Mouse (Mus musculus): Measurements from ENCODE around the gene Fam120a.

The Fam120a gene

DNA sequence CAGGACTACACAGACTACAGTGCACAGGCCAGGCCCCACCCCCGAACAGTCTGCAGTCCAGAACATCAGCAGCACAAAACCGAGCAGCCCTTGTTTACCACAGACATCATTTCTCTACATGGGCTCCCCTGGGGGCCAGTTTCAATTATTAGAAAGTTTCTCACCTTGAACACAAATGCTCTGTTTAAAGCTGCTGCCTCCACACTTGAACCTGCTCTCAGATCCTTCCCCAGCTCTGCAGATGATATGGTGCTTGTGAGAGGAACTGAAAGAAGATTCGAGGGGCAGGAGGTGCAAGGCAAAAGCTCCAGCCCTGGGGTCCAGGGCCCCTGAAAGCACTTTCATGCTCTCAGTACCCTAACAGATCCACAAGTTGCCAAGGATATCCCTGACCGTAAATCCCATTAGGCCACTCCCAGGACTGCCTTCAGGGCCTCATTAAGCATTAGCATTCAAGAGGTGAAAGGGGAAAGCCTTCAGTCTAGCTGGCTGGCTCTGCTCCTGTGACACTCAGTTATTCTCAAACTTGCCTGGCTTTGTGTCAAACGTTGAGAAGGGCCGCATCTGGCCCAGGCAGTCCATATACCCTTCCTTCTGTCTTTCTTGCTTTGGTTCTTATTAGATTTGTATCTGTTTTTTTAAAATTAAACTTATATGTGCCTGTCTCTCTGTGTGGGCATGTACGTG lies 110.4 kb downstream of the Fam120a start:
- DNase-seq (ENCODE audit: low read depth, low spot score): no peak

DNA sequence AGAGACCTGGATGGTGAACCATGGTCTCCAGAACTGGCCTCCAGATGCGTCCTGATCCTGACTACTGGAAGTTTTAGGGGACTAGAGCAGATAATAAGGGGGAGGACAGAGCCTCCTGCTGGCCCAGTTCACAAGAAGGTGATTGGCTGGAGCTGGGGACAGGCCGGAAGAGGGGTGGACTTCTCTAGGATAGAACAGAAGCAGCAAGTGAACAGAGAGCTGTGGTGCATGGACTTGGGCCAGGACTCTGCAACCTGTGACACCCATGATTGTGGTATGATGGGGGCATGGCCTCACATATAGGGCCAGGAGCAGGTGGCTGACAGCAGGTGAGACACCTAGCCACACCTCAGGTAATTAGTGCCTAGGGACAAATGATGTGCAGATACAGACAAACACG lies 113.9 kb downstream of the Fam120a start:
- no peak for DNase-seq (ENCODE audit: low read depth, low spot score)

DNA sequence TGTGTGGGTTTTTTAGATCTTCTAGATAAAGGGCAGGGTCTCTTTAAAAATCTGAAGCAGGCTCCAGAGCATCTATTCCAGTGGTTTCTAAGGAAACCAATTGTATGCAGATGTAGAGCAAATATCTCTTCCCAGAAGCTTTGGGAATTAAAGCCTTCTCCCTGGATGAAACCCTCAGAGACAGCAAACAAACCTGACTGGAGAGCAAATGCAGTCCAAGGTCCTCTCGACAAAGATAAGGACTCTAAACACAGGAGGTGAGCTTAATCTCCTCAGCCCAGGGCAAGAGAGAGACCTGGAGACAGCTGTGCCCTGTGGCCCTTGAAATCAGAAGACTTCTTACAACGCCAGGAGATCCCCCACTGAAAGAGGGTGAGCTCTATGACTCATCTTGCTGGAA lies 114.3 kb downstream of the Fam120a start:
- no peak for DNase-seq (ENCODE audit: low read depth, low spot score)

DNA sequence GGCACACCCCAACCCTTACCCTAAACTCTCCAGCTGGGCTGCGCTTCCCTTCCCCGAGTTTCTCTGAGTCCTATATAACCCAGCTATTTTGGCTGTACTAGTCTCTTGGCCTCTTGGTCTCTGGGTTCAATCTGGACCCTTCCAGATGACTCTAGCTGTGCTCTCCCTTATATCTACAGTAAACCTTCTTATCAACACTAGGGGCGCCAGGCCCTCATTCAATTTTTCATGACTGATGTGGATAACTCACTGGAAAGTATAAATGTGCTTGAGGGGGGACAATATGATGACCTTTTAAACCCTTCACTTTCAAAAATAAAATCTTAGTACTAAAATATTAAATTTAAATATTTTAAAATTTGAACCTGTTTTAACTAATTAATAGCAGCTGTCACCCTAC lies 115.0 kb downstream of the Fam120a start:
- no peak for DNase-seq (ENCODE audit: low read depth, low spot score)

DNA sequence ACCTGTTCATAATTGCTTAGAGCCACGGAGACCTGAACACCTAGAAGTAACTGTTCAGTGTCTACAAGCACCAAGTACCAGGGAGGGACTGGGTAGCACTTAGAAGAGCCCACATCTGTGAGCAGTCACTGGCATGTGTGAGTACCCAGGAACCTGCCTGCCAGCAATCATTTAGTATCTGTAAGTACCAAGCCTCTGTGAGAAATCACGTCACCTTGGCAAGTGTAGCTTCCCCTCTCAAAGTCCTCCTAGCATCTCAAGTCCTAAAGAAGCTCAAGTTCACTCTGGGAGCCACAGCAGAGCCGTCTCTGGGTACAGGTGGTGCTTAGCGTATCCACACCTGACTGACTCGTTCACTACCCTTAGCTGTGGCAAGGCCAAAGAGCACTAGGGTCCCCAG lies 116.1 kb downstream of the Fam120a start:
- no peak for DNase-seq (ENCODE audit: low read depth, low spot score)

DNA sequence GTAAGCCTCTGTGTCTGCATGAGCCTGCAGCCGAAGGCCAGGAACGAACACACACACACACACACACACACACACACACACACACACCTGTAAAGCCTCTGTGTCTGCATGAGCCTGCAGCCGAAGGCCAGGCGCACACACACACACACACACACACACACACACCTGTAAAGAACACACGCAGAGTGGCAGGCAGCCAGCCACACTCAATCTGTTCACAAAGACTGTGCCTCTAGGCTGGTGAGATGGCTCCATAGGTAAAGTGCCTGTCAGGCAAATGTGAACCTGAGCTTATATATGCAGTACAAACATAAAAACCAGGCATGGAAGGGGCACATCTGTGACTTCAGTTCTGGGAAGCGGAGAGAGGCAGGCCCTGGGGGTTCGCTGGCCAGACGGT lies 117.0 kb downstream of the Fam120a start:
- DNase-seq (ENCODE audit: low read depth, low spot score): no peak

DNA sequence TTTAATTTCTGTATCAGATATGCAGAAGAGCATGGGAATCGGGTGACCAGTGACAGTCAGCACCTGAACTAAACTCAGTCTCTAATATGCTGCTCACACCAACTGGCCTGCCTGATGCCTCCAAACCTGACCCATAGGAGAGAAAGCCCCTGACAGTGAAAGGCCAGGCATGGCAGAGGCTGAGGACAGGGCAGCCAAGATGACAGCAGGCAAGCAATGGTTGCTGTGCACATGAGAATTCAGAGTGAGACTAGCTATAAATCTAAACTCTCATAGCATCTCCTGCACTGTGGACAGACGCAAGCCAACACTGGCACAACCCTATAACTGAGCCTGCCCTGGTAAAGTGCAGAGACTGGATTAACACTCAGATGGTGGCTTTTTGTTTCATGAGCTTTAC lies 117.5 kb downstream of the Fam120a start:
- no peak for DNase-seq (ENCODE audit: low read depth, low spot score)

DNA sequence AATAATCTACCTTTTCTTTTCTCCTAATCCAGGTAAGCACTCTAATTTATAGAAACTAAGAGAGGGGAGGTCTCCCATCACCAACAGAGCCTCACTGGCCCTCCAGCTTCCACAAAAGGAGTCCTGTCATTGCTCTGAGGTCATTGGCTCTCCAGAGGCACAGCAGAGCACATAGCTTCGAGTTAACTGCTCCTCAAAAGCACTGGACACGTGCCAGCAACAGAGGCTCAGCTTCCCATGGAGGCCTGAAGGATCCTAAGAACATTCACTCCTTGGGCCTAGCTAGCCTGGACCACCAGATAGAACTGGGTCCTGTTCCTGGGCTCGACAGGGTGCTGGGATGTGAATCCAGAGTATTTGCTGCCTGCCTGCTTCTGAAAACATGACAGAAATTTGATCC lies 118.7 kb downstream of the Fam120a start:
- no peak for DNase-seq (ENCODE audit: low read depth, low spot score)

DNA sequence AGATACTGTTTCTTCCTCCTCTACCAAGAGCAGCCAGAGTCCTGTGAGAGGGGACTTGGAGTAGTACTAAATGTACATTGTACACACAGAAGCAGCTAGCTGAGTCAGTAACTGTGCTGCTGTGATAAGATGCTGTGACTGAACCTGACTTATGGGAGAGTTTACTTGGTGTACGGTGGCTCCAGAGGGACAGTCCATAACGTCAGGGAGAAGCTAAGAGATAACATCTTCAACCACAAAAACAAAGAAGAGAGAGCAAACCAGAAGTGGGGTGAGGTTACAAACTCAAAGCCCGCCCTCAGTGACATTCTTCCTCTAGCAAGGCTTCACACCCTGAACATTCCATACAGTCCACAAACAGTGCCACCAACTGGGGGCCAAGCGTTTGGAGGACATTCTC lies 122.5 kb downstream of the Fam120a start:
- DNase-seq (ENCODE audit: low read depth, low spot score): no peak

DNA sequence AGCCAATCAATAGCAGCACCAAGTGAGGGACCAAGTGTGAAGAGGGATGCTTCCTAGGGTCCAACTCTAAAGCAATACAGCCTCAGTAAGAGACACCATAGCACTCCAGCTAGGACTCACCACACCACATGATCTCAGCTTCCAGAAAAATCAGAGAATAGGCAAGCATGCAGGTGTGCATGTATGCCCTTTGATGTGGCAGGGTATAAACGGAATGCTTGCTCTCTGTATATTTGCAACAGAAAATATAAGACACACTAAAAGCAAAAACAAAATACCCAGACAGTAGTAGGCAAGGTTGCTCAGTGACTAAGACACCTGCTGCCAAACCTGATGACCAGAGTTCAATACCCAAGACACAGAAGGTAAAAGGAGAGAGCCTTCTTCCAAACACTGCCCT lies 124.3 kb downstream of the Fam120a start:
- no peak for DNase-seq (ENCODE audit: low read depth, low spot score)

DNA sequence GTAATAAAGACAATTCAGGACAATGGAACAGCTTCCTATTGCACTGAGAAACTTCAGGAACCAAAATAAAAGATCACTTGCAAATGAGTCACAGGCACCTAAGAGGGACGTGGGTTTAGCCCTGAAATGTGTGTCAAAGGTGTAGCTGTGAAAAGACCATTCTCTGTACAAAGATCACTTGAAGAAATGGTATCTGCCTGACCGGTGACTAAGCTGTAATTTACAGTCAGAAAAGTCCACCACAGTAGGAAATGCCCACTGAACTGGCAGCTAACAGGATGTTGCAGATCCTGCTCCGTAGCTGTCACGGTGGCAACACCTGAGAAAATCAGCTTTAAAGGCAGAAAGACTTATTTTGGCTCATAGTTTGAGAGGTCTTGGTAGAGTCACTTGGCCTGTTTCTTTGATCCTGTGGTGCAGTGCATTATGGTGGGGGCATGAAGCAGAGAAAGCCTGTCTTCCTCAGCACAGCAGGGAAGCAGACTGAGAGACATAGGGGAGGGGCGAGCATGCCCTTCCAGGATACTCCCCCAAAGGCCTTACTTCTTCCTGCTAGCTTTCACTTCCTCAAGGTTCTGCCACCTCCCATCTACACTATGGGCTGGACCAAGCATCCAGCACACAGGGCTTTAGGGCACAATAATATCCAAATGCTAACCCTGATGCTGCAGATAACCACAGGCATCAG lies 125.8 kb downstream of the Fam120a start:
- no peak for DNase-seq (ENCODE audit: low read depth, low spot score)

DNA sequence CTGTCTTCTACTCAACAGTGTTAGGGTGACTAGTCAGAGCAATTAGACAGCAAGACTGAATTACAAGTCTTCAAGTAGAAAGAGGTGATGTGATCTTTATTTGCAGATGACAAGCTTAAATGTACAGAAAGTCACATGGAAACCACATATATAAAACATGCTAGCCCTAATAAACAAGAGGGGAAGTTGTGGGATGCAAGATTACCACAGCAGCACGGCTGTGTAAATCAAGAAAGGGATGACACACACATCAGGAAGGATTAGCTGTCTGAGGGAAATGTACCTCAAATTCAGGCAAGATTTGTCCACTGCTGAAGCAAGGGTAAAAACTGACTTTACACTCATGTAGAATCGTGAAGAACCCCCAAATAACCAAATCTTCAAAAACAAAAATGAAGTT lies 129.5 kb downstream of the Fam120a start:
- no peak for DNase-seq (ENCODE audit: low read depth, low spot score)

DNA sequence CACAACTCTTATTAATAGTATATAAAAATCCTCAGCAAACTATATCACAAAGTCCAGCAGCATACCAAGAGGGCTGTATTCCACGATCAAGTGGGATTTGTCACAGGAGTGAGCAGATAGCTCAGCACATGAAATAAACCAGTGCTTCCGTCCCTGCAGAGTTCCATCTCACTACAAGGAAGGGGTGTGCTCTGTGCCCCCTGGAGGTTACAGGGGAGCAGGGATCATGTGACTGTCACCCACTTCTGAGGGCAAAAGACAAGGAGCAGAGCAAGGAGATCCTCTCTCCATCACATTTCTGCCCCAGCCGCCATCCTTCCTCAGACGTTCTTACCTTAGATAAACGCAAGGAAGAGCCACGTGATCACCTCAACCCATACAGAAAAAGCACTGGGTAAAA lies 130.3 kb downstream of the Fam120a start:
- DNase-seq (ENCODE audit: low read depth, low spot score): no peak

DNA sequence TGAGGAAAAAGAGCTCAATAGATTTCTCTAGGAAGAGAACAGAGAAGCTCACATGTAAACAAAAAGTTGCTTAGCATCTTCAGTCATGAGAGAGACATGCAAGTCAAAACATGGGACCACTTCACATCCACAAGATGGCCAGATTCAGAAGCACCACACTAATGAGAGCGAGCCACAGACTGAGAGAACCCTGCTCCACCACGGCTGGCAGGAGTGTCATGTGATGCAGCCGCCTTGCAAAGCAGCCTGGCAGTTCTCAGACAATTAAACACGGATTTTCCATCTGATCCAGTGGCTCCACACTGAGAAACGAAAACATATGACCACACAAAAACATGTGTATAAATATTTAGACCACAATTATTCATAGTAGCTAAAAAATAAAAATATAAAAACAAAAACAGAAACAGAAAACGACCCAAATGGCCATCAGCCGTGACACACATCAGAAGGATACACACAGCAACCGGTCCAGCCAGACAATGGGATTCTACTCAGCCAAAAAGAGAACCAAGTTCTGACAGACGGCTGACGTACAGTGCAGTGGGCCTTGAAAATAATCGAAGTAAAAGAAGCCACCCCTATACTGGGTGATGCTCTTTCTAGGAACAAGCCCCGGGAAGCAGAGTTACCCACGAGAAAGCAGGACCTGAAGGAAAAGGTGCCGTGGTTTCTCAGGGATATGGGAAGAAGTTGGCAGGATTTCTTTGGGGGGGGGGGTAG lies 137.1 kb downstream of the Fam120a start:
- no peak for DNase-seq (ENCODE audit: low read depth, low spot score)

DNA sequence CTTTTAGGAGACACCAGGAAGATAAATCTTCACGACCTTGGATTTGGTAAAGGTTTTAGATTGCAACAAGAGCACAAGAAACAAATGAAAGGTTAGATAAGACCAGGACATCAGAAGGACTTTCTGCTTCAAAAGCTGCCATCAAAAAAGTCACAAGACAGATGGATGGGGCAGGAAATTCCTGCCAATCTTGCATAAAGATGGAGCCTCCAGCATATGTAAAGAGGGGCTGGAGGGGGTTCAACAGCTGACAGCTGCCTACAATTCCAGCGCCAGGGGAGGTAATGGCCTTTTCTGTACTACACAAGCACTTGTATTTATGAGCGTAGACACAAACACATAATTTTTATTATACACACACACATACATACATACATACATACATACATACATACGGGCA lies 138.0 kb downstream of the Fam120a start:
- DNase-seq (ENCODE audit: low read depth, low spot score): no peak
